Mouse (Mus musculus) ZHBTc4 (cell line): ENCODE data around the gene Nsmce1.
"Not testable (repeated sequence)": the region's sequence is repeated elsewhere in the genome, so short reads cannot be mapped to it uniquely, and the experiment has no call there.

ENCODE experiments used
- DNase-seq: peaks from one replicate; pipeline ENCODE4 v3.0.0-alpha.2; 2011; ENCODE audit warnings: low read depth, low spot score

Nsmce1 gene

DNA sequence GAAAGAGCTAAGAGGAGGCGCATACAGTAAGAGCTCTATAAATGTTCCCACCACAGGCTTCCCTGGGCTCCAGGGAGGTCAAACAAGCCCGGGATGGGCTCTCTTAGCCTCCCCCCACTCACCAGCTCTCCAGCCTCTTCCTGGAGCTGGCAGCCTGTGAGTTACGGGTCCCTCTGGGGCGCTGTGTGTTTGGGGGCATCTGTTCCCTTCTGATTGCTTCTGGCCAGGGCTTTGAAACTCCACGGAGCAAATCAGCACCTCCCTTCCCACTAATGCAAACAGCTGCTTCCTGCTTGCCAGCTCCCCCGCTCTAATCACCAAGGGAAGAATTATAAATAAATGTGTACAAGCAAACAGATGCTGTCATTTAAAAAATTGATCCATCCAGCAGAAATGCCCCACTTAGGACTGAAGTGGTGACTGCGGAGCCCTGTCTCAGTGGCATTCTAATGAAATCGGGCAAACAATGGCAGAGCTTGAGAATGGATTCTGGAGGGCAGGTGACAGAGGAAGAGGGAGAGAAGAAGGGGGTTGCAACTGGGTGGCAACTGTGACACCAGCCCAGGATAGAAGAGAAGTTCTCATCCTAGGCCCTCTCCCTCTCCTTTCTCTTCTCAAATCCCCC lies 56.6 kb downstream of the Nsmce1 start:
- no peak for DNase-seq

DNA sequence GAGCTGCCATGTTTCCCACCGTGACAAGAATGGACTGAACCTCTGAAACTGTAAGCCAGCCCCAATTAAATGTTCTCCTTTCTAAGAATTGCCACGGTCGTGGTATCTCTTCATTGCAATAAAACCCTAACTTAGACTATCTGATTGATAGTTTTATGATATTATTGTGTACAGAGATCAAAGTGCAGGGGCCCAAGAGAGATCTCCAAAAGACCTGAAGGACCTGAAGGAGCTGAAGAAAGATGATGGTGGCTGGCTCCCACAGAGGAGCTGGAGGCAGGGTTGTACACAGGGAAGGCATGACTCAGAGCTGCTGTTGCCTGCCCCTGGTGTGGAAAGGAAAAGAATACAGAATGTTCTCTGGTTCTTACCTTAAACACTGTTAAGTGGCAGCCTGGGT lies 57.5 kb downstream of the Nsmce1 start:
- DNase-seq: no peak

DNA sequence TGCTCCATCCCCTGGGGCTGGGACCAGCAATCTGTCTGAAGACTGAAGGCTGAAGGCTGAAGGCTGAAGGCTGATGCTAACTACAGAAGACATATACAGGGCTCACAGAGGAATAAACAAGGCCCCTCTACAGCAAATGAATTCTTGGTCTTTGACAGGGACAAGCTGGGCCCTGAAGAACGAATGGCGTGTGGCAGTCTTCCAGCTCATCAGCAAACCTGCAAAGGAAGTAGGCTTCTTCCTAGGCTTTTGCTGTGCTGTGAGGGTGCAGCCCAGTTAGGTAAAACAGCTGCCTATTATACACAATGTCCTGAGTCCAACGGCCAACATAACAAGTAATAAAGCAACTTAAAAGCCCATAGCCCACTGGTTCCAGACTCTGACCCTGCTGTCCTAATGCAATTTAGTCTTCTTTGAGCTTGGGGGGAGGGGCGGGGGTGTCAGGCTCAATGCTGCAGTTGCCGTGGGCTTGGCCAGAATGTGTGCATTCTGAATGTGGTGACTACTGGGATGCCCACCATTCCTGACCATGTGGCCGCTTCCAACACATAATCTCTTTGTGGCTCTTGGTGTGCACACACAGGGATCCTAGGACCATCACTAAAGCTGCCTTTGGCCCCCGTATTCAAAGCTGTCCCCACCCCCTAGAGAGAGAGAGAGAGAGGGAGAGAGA lies 61.1 kb downstream of the Nsmce1 start:
- no peak for DNase-seq

DNA sequence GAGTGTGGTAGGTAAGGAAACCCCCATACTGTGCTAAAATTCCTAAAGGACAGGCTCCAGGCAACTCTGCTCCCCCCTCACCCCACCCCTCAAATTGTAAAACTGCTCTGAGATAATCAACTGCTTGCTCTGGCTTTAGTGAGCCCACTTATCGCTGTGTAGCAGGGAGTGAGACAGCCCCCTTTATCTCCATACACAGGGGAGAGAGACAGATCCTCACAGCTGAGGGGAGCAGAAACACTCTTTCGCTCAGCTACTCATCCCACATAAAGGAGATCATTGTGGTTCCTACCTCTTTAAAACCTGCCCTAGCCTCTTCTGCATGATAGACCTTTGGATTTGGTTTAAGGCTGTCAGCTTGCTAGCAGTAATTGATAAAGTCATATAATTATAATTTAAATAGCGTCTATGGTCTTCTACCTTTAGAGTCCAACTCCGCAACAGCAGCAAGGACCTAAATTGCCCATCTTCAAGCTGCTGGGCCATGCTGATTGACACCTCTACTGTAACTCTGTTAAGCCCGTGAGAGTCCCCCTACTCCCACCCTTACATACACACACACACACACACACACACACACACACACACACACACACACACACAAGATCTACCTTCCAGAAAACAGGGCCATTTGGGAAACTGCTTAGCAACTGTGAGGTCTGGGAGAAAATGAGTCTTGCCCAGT lies 62.4 kb downstream of the Nsmce1 start:
- DNase-seq: not testable (repeated sequence)

DNA sequence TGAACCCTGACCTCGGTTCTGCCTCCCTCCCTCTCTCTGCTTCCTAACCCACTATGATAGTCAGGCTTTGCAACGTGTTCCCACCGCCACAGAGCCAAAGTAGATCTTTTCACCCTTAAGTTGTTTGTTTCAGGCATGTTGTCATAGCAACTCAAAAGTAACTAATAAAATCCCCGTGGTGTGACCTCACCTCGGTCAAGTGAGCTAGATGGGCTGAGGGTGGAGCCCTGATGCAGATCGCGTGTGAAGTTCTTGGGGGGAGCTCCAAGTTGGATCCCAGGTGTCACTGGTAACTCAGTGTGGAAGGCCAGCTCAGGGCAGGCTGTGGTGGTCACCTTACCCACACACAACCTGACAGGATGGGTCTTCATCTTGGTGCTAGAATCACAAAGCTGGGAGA lies 63.0 kb downstream of the Nsmce1 start:
- no peak for DNase-seq

DNA sequence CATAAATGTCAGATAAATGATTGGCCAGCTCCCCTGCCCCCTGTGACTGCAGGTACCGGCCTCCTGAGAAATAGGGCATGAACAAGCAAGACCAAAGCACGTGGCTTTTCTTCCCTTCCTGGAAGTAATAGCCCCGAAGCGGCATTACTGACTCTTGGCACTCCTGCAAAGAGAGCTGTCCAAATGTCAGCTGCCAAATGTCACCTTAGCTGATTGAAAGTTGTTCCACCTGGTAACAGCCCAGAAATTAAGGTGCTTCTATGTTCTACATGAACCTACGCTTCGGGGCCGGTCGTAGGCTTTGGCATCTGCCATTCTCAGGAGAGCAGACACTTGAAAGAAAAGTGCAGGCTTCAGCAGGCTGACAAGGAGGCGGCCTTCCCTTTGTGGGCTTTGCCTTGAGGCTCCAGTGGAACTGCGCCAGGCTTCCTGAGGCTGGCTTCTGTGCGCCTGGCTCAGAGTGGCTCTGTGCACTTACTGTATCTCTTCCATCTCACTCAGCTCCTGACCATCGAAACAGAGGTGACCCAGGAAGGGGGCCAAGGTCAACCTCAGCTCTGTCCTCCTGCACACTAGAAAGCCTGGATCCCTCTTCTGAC lies 63.8 kb downstream of the Nsmce1 start:
- no peak for DNase-seq

DNA sequence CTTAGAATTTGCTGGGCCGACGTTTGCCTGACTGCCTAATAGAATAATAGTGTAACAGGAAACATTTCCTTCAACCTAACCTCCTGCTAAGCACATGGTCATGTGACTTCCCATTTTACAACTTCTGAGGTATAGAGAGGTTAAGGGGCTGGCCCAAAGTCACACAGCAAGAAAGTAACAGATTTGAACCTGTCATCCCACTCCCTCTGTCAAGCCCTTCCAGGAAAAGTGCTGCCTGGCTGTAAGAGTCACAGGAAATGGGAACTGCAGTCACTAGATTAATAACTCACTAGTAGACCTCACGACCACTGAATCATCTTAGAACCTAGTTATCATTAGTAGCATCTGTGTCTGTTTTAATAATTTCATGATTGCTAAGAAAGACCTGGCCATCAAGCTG lies 68.3 kb downstream of the Nsmce1 start:
- DNase-seq: no peak

DNA sequence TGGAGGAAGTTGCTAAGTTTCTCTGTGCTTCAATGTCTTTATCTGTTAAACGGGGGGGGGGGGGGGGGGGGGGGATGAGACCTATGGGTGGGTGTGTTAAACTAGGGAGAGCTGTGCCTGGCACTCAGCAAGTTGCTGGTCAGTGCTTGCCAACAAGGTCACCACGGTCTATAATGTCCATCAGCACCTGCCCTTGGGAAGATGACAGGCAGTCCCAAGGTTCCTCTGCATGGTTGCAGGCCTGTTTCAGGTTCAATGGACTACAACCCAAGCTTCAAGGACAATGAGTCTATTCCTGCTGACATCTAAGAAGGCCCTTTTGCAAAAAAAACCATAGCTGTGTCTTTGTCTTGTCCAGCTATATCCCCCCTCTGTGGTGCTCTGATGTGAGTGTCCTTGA lies 69.5 kb downstream of the Nsmce1 start:
- DNase-seq: no peak

DNA sequence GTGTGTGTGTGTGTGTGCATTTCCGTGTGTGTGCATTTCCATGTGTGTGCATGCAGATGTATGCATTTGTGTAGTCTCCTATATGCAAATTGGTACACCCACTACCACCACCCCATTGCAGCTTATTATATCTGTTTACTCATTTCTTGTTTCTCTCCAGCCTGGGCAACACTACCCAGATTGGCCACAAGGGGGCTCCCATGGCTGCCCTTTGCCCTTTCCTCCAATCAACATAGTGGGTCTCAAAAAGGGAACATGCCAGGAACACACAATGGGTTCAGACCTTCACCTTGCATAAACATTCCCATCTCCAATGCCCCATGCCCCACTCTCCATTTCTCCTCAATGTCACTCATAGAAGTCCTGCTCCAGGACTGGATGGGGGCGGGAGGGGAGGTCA lies 71.2 kb downstream of the Nsmce1 start:
- peak; percentile 84 for DNase-seq

DNA sequence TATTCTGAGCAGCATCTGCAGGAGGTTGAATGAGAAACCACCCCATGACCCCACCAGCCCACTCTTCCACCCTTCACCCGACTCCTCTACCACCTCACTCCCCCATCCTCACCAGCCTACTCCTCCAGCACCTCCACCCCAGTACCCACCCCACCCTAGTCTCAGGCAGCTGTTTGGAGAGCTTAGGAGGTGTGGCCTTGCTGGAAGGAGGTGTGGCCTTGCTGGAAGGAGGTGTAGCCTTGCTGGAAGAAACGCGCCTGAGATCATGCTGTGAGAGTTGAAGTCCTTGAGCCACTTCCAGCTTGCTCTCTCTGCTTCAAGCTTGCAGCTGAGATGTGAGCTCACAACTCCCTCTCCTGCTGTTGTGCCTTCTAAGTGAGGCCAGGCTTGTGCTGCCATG lies 73.0 kb downstream of the Nsmce1 start:
- DNase-seq: peak; percentile 95
